Mouse (Mus musculus): ENCODE data around the gene Acd. TPM values are rescaled to one million over a fixed set of nuclear protein-coding genes. Genes with fewer than 3 reads are reported as not detected.

Gene Acd
- polyA plus RNA-seq (2017; shearing (Covaris generic)) = 75.1 TPM

GRCm38 (mm10) chr8:105700966-105701824 is at the start of gene Acd, which contains the start of gene Pard6a:
TSS of gene Acd (minus strand) at chr8:105701102.
TSS of gene Pard6a (plus strand) at chr8:105701148.

GRCm38 (mm10) chr8:105707498-105708403 is 6.8 kb upstream of the Acd start, which contains the start of the genes 4933405L10Rik and Enkd1:
TSS of gene 4933405L10Rik (plus strand) at chr8:105707655.
TSS of gene Enkd1 (minus strand) at chr8:105708210.

GRCm38 (mm10) chr8:105685796-105686308 is 15.1 kb downstream of the Acd start, which contains the start of gene Carmil2:
TSS of gene Carmil2 (plus strand) at chr8:105686274.

Other genes with a start within 250 kb of the Acd start
- 0.35 TPM for gene Tppp3, start 229.6 kb downstream of the Acd start, polyA plus RNA-seq (2017; shearing (Covaris generic))
- gene Zdhhc1, start 204.2 kb downstream of the Acd start, polyA plus RNA-seq (2017; shearing (Covaris generic)) = 5.9 TPM
- gene Hsd11b2, start 182.3 kb downstream of the Acd start, polyA plus RNA-seq (2017; shearing (Covaris generic)) = not detected
- 46.7 TPM for gene Atp6v0d1, start 135.1 kb downstream of the Acd start, polyA plus RNA-seq (2017; shearing (Covaris generic))
- 25.5 TPM for gene Ripor1, start 95.8 kb downstream of the Acd start, polyA plus RNA-seq (2017; shearing (Covaris generic))
- gene Ctcf, start 64.5 kb downstream of the Acd start, polyA plus RNA-seq (2017; shearing (Covaris generic)) = 206 TPM
- gene Agrp, start 63.7 kb downstream of the Acd start, polyA plus RNA-seq (2017; shearing (Covaris generic)) = 1.1 TPM
- gene Carmil2, start 14.8 kb downstream of the Acd start, polyA plus RNA-seq (2017; shearing (Covaris generic)) = 167 TPM
- gene Pard6a, start within 50 bp of the Acd start, polyA plus RNA-seq (2017; shearing (Covaris generic)) = 9.0 TPM
- gene 4933405L10Rik, start 6.6 kb upstream of the Acd start, polyA plus RNA-seq (2017; shearing (Covaris generic)) = not detected
- gene Enkd1, start 7.1 kb upstream of the Acd start, polyA plus RNA-seq (2017; shearing (Covaris generic)) = 2.1 TPM
- gene Gfod2, start 57.6 kb upstream of the Acd start, polyA plus RNA-seq (2017; shearing (Covaris generic)) = 5.2 TPM
- gene Ranbp10, start 126.2 kb upstream of the Acd start, polyA plus RNA-seq (2017; shearing (Covaris generic)) = 23.6 TPM
- 0.85 TPM for gene Tsnaxip1, start 126.6 kb upstream of the Acd start, polyA plus RNA-seq (2017; shearing (Covaris generic))
- gene Cenpt, start 152.2 kb upstream of the Acd start, polyA plus RNA-seq (2017; shearing (Covaris generic)) = 19.7 TPM
- gene Thap11, start 154.0 kb upstream of the Acd start, polyA plus RNA-seq (2017; shearing (Covaris generic)) = 36.7 TPM
- gene Nutf2, start 159.5 kb upstream of the Acd start, polyA plus RNA-seq (2017; shearing (Covaris generic)) = 12.7 TPM
- 80.7 TPM for gene Edc4, start 179.8 kb upstream of the Acd start, polyA plus RNA-seq (2017; shearing (Covaris generic))
- gene Nrn1l, start 192.5 kb upstream of the Acd start, polyA plus RNA-seq (2017; shearing (Covaris generic)) = 1.1 TPM
- gene Pskh1, start 199.3 kb upstream of the Acd start, polyA plus RNA-seq (2017; shearing (Covaris generic)) = 28.6 TPM
- gene Ctrl, start 232.8 kb upstream of the Acd start, polyA plus RNA-seq (2017; shearing (Covaris generic)) = 2.1 TPM
- 402 TPM for gene Psmb10, start 237.3 kb upstream of the Acd start, polyA plus RNA-seq (2017; shearing (Covaris generic))
- gene Lcat, start 242.3 kb upstream of the Acd start, polyA plus RNA-seq (2017; shearing (Covaris generic)) = 0.44 TPM

All from CD4-positive, CD25-positive, alpha-beta regulatory T cell (primary cell).